Mouse (Mus musculus) cerebellum, adult 9-10 months (tissue): ENCODE results near the gene Rsph3a.

ENCODE experiments used
- DNase-seq: peaks from one replicate; pipeline ENCODE4 v3.0.0; 2022

Gene Rsph3a

DNA sequence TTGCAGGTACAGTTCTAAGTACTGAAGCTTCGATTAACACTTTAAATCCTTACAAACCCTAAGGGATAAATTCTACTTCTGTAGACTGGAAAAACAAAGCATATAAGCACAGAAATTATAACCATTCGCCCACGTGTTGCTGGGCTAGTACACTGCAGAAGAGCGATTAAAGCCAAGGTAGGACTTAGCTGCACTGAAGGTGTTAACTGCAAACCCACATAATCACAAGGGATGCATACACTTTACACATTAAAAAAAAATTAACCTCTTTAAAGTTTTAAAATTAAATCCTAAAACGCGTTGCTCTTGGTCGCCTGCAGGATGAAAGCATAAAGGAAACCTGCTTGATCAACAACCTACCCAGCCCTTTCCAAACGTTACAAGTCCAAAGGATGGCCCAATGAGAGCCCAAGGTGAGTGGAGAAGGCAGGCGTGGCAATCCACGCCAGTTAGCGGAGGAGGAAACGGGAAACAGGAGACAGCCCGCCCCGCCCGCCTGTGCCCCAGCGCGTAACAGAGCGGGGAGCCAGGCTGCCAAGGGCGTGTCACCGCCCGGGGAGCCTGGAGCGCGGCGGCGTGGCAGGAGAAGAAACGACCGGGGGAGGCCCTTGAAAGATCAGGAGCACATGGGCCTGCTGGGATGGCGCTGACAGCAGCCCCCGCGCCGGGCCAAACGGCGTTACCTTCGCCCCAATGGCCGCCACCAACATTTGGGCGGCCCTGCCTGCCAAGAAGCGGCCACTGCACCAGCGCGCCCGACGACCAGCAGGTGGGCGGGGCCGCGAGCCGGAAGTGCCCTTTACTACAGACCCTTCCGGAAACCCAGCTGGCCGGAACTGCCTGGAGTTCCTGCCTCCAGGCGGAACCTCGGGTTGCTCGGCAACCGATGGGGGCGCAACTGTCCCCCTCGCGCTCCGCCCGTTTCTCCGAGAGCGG, at the start of gene Rsph3a:
Rsph3a (plus strand) TSS at position 498 of the 936 bp plus-strand sequence.
- peak; percentile 84 for DNase-seq

DNA sequence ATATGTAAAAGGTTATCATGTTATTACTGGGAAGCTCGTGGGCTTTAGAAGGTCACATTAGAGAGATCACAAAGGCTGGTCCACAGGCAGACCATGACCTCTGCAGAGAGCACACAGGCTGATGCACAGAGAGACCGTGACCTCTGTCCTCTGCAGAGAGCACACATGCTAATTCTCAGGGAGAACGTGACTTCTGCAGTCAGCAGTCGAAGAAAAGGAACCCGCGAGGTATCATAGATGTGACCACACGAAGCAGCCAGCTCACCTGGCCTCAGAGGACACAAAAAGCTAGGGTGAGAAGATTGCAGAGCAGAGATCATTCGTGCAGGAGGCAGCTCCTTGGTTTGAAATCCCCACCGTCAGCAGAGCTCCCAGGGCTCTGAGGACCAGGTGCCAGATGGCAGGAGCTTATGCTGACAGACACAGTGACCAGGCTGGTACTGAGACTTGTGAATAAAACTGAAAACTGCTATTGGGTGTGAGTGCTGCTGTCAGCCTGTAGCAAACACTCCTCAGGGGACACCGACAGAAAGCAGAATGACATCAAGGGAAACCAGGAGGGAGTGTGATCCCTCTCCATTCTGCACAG, 49.3 kb upstream of the Rsph3a start:
- DNase-seq = no peak

DNA sequence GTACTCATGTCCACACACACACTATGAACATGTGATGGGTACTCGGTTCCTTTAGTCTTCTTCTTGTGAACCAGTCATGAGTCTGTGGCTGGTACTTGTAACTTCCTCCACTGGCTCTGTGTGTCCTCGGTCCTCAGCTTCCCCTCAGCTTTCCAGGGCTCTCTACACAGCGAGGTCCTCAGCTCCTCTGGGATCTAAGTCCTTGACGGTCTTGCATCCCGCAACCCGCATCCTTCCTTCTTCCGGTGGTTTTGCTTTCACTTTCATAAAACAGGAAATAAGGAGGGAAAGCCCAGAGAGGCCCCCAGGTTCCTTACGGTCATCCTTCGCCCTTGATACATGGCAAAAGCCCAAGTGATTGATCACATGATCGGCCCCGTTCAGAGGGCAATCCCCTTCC, 48.3 kb upstream of the Rsph3a start:
- DNase-seq = no peak

DNA sequence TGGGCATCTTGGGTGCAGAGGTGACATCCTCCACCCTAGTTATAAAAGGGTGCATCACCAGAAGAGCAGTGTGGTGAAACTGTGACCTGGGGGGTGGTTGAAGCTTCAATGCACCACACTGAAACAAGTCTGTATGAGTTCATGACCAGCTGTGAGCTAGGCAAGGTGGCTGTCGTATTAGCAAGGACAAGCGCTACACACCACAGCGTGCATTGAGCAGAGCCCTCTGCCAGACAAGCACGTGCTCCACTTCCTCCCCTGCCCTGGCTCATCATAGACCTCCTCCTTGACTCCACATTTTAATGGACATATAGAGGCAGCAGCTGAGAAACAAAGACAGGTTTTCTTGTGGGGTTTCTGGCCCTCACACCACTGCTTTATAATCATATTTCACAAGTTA, 47.7 kb upstream of the Rsph3a start:
- no peak for DNase-seq

DNA sequence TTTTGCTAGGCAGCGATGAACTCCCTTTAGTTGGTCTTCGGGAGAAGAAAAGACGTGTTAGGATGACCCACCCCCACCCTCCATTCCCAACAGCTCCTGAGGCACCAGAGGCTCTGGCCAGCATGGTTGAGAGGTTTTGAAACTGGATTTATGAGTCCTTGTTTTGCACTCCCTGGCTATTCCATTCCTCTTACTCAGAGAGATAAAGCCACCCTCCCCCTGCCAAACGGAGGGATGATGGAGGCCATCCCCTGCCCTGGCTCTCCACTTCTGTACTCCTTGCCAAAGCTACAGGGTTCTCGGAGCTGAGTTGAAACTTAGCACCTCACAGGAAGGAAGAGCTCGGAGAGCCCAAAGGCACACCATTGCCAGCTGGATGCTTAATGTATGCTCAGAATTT, 46.2 kb upstream of the Rsph3a start:
- DNase-seq = no peak

DNA sequence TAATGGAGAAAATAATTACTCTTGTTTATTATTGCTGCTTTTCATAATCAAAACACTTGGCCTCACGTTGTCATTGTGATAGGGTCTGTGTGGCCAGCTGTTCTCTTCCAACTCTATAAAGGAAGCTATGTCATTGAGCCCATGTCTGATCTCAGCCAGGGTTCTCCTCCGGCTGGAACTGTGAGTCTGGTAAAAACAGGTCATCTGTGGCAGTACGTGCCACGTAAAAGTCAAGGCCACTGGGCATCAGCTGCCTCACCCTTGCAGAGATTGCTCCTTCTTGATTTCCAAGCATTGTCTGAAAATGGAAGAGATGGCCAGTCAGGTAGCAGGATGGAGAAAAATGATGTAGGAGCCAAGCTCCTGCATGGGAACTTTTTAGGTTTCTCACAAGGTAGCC, 45.5 kb upstream of the Rsph3a start:
- no peak for DNase-seq

DNA sequence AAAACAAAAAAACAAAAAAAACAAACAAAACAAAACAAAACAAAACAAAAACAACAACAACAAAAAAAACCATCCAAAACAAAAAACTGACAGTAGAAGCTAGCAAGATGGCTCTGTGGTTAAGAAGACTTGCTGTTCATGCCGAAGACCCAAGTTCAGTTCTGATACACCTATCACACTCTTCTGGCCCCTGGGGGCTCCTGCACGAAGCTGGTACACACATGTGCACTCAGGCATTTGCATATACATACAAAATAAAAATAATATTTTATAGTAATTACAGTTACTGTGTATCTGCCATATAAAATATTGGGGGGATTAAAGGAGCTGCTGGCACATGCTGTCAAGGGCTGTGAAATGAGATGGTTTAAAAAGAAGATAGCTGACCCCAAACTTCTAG, 43.9 kb upstream of the Rsph3a start:
- DNase-seq = no peak

DNA sequence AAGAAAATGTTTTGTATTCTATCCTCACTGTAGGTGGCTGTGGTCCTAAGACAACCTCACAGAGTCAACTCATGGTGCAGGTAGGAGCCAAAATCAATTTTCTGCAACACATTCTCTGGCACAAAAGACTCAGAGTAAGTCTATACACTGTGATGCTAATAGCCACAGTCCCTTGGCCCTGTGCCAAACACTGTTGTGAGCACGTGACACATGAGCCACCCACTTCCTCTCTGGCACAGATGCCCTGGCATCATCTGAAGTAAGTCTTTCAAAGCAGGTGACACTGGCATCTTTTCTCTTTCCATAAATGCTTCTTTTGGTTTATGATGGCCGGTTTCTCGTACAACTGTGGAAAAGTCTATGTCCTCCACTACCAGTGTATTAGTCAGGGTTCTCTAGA, 43.1 kb upstream of the Rsph3a start:
- no peak for DNase-seq

DNA sequence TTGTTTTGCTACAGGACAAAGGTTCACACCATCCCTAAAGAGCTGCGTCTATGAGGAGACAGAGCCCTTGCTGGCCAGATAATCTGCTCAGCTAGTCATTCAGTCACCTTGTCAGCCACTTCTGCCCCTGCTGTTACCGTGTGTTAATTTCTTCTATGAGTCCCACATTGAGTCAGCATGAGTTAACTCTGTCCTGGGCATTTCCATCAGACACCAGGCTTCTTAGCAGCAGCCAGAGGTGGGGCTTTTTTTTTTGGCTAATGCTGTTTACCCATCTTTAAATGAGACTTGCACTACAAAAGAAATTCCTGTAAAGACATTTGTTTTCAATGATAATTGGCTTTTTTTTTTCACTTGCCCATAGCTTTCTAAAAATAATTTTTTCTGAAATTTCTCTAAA, 40.4 kb upstream of the Rsph3a start:
- DNase-seq = no peak

DNA sequence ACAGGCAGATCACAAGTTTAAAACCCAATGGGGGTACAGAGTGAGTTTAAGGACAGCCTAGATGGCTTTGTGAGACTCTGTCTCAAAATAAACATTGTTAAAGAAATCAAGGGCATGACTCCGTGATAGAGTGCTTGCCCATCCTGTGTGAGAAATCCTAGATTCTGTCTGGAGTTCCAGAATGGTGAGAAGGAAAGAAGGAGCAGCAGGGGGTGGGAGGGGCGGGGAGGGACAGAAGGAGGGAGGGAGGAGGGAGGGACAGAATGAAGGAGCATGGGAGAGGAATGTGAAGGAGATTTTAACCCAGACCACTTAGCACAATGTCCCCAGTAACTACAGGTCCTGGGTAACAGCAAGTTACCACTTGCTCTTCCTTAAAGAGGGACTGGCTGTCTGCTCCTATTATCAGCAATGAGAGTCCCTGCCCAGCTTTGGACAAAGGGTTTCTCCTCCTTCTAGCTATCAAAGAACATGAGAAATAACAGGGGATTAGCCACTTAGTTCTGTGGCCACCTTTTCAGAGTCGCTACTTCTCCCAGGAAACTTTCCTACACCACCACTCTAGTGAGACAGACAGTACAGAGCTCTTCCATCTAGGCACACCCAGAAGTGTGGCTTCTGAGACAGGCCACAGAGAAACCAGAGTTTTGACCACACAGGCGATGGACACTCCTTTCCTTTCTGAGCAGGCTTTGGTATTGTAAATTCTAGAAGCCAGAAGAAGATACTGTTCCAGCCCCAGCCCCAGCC, 39.3 kb upstream of the Rsph3a start:
- no peak for DNase-seq

DNA sequence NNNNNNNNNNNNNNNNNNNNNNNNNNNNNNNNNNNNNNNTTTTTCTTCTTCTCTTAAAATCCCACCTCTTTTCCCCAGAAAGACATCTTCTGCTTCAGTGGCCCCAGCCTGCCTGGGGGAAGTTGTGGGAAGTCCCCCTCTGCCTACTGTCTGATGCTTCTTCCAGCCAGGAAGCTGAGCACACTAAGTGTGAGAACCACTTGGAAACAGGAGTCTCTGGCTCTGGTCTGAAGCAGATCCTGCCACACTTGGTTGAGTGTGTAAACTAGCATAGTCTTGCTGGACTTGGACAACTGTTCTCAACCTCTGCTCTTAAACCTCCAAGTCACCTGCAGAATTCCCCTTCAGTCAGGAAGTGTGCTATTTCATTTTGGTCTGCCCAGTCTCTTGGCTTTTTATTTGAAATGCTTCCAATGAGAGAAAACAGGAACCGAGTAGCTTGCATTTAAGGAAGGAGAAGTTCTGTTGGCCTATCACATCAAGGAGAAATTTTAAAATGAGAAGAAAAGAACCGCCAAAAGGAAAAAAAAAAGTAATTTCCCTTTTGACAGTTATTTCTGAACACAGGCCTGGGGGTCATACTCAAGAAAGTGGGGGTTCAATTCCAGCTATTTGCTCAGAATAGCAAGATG, 30.7 kb upstream of the Rsph3a start:
- DNase-seq = no peak

DNA sequence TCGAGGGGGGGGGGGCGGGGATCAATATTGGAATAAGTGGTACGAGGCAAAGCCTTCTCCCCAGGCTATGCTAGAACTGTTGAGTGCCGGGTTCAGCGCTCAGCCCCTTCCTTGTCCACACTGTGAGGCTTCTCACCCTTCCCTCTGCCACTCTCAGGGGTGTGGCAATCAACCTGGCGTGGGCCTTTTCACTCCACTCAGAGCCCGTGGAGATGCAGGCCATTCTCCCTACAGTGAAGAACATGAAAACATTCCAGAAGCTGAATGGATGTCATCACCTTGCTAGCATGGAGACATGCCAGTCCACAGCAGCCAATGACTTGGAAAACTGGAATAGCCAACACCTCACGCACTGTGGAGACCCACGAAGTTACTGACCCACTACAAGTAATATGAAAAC, 29.6 kb upstream of the Rsph3a start:
- no peak for DNase-seq

DNA sequence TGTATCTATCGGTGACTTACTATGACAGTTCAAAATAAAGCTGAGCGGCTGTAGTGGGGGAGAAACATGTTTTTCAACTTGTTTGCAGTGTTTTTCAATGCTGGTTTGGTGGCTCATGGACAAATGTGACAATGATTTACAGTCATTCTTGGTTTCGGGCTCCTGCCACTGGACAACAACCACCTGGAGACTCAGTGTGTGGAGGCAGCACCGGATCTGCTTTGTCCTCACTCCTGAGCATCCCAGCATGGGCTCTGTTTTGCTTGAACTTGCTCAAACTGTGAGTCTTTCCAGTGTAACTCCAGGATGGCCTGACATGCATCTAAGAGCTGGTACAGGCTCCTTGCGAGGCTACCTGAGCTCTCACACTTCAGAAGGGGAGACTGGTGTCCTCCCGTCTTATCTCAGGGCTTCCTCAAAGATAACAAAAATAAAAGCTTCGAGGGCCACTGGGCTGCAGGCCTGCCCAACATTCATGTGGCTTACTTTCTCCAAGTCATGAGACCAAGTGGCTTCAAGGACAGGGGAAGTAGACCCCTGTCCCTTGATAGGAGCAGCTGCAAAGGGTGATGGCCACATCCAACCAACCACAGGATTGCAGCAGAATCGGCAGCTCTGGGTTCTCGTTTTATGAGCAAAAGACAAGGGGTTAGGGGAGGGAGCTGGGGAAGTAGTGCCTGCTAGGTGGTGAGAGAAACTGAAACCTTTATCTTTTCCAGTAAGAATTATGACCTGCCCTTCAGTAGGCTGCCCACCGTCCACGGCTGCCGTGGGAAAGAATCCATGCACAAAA, 28.4 kb upstream of the Rsph3a start:
- no peak for DNase-seq

DNA sequence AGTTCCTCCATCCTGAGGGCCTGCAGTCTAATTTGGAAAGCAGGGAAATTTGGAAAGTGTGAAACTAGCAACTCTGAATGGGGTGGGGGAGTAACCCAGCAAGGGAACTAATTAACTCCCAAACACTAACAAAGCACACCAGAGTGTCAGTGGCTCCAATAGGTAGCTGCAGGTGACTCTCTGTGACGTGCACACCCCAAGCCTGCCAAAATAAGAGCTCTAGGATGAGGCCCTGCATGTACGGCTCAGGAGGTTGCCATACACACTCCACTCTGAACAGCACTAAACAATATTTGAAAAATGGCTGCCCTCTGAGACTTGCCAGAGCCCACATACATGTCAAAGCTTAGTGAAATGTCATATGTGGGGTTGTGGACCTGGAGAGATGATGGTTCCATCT, 27.1 kb upstream of the Rsph3a start:
- DNase-seq = no peak

DNA sequence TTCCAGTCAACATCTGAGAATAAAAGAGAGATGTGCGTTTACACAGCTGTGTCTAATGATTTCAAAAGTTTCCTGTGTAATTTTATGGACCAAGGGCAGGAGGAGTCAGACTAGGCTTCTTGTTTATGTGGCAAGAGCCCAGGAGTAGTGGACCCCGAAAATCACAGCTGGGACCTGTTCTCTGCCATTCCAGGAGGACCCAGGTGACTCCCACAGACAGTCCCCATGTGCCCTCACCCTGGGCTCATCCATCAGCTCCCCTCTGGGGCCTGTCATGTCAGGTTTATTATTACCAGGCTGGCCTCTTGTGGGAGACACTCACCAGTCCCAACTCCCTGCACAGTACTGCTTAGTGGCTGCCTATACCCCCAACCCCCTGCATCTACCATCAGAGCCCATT, 26.2 kb upstream of the Rsph3a start:
- no peak for DNase-seq

DNA sequence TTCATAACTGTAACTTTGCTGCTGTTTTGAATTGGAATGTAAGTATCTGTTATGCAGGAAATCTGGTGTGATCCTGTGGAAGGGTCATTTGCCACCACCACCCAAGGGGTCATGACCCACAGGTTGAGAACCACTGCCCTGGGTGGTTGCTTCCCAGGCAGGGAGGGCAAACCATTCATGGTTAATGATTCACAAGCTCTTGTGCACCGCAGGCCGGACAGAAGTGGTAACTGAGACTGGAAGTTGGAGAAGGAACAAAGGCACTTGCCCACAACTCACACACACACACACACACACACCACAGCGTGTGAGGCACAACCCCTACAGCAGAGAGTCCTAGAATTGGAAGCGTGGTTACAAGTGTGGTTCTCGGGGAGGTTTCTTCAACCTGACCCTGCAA, 22.9 kb upstream of the Rsph3a start:
- no peak for DNase-seq

DNA sequence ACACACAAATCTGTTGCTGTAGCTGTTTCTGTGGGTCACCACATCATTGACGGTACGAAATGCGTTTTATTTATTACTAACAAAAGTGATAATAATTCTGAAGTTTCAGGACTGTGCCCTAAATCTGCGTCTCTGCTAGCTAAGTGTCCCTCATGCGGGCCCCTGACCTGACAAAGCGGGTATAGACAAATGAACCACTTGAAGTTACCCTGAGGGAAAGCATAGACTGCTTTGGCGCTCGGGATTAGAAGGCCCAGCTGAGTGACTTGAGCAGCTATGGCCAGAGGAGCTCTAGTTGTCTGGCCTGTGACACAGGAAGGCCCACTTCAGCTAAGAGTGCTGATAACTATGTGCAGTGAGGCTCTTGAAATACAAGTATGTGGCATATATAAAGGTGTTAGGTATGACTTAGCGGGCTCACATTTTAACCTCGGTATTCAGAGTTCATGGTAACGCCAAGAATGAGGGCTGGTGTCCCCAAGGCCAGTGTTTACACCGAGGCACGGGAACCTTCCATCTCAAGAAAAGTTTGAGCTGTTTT, 21.2 kb upstream of the Rsph3a start:
- DNase-seq = no peak

DNA sequence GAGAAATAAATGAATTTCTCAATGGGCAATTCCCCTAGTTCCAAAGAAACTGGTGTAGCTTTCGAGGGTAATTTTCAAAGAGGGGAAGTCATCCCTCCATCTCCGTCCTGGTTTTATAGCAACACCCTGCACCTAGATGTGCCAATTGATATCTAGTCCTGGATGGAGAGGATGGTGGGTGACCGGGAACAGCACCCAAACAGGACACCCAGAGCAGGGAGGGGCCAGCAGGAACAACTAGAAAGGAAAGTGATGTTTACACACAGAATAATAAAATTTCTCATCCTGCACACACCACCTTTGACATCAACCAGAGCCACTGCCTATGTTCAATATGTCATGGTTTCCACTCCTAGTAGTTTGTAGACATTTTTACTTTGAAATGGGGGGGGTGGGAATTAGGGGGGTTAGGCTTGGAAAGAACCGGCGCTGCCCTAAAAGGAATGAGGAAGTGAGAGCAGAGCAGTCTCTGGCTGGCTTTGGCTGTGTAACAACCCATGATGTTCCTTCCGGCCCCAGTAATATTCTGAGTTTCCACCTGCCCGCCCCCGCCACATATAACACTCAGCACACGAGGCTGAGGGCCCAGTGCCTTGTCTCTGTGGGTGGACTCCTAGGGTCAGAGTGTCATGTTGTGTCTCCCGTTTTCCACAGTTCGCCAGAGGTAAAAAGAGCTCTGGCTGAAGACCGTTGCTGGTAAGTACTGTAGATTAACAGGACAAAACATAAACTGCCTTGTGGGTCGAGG, 19.8 kb upstream of the Rsph3a start, which contains the start of gene Tagap:
Tagap (plus strand) TSS at position 588 of the 748 bp plus-strand sequence.
- DNase-seq = no peak

DNA sequence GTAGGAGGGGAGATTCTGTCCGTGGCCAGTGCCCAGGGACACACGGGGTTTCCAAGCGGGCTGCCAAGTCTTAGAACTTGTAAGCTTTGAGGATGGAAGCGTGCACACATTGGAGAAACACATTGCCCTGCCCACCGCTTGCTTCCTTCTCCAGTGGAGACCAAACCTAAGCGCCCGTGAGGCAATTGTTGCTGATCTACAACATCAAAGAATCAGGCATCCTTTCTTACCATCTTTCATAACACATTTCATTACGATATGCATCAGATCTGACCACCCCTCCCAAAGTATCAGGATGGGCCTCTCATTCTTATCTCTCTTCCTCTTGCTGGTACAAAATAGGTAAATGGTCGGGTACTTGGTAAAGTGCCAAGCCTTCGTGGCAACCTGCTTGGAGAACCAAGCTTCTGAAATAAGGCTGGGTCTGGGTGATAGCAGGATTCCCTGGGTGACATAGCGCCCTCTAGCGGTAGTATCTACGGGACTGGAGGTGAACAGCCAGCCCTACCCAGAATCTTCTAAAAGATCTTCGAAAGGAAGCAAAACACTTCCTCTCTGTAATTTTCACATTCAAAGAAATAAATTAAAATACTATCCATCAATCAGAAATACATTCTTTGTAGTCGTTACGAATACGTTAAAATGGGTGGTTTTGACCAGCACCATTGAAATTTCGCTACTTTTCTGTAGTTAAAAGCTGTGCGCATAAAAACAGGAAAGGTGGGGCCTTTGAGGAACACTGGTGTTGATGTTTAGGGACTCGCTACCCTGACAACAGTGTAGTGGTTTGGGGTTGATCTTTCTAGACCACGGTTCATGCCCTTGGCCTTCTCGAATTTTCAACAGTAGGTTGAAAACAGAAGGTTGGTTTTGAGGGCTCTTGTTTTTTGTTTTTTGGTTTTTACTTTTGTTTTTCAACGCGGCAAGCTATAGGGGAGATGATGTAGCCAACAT, 17.6 kb upstream of the Rsph3a start:
- DNase-seq = peak; percentile 53

DNA sequence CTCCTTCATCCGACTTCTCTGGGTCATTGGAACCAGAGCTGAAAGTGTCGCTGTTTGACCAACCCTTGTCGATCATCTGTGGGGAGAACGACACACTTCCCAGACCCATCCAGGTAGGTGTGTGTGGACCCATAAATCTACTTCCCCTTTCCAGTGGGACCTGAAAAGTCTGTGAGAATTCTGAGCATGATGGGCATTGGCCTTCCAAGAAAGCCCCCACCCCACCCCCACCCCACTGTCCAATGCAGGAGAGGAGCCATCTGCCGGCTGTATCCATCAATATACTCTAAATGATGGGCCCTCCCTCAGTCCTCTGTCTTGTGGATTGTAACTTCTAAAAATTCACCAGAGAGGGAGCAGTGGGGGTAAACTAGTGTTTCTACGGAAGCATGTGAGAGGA, 16.8 kb upstream of the Rsph3a start:
- DNase-seq = no peak
